Mouse (Mus musculus): ENCODE data around the gene Haus3. TPM values are rescaled to one million over a fixed set of nuclear protein-coding genes. Genes with fewer than 3 reads are reported as not detected.
A peak's percentile ranks its signal among the peaks of the same experiment; 100 is the strongest.

The Haus3 gene
- polyA plus RNA-seq, 1 experiment from 2014 or later: 13.1 TPM

- Histone ChIP-seq H3K36me3 (no peaks in the 10 kb centered on the region; the same call in 1 of the 2 replicates), H3K4me3 (replicated peaks) (no peak overlapping the region), H3K4me2 (no peak overlapping the region), H3K27ac (replicated peaks) (no peak overlapping the region), H3K4me1 (no peaks in the 10 kb centered on the region), H3K27me3 (replicated peaks) (no peaks in the 10 kb centered on the region), H3K9ac (replicated peaks) (no peak overlapping the region), H3K9me3 (replicated peaks) (no peaks in the 10 kb centered on the region)
- WGBS: 79% methylated on average over 4 of the region's 4 CpGs
- ATAC-seq (ENCODE audit: low FRiP score): no peak
Measured at GRCm38 (mm10) chr5:34197243-34197642, 27.9 kb upstream of the Haus3 start.

- Histone ChIP-seq H3K27me3 (replicated peaks) (no peaks in the 10 kb centered on the region), H3K4me2 (no peak overlapping the region), H3K4me1 (no peaks in the 10 kb centered on the region), H3K4me3 (replicated peaks) (no peak overlapping the region), H3K9ac (replicated peaks) (no peak overlapping the region), H3K36me3 (no peaks in the 10 kb centered on the region; the same call in 1 of the 2 replicates), H3K9me3 (replicated peaks) (no peaks in the 10 kb centered on the region), H3K27ac (replicated peaks) (no peak overlapping the region)
- no peak for ATAC-seq (ENCODE audit: low FRiP score)
- WGBS: 85% methylated on average over 7 of the region's 7 CpGs
Measured at GRCm38 (mm10) chr5:34196423-34196822, 27.1 kb upstream of the Haus3 start.

- Histone ChIP-seq H3K4me1 (no peaks in the 10 kb centered on the region), H3K36me3 (no peaks in the 10 kb centered on the region; the same call in 1 of the 2 replicates), H3K4me3 (replicated peaks) (no peak overlapping the region), H3K9me3 (replicated peaks) (no peaks in the 10 kb centered on the region), H3K27me3 (replicated peaks) (no peaks in the 10 kb centered on the region), H3K9ac (replicated peaks) (no peak overlapping the region), H3K4me2 (no peak overlapping the region), H3K27ac (replicated peaks) (no peak overlapping the region)
- WGBS: 94% methylated on average over 12 of the region's 12 CpGs
- ATAC-seq (ENCODE audit: low FRiP score): no peak
Measured at GRCm38 (mm10) chr5:34195786-34196185, 26.5 kb upstream of the Haus3 start.

GRCm38 (mm10) chr5:34194975-34195662 lies 25.8 kb upstream of the Haus3 start:
- ATAC-seq (ENCODE audit: low FRiP score): no peak
- 86% methylated on average over 6 of the region's 6 CpGs for WGBS

GRCm38 (mm10) chr5:34194426-34194825 lies 25.1 kb upstream of the Haus3 start:
- Histone ChIP-seq H3K27ac (replicated peaks) (no peak overlapping the region), H3K9me3 (replicated peaks) (no peaks in the 10 kb centered on the region), H3K4me2 (no peak overlapping the region), H3K4me3 (replicated peaks) (no peak overlapping the region), H3K9ac (replicated peaks) (no peak overlapping the region), H3K4me1 (no peaks in the 10 kb centered on the region), H3K27me3 (replicated peaks) (no peaks in the 10 kb centered on the region), H3K36me3 (no peaks in the 10 kb centered on the region; the same call in 1 of the 2 replicates)
- no peak for ATAC-seq (ENCODE audit: low FRiP score)
- 56% methylated on average over 1 of the region's 1 CpGs for WGBS

More at GRCm38 (mm10) chr5:34194975-34195662, 25.8 kb upstream of the Haus3 start:
- Histone ChIP-seq H3K4me1 (no peaks in the 10 kb centered on the region), H3K36me3 (no peaks in the 10 kb centered on the region; the same call in 1 of the 2 replicates), H3K27me3 (replicated peaks) (no peaks in the 10 kb centered on the region), H3K27ac (replicated peaks) (no peak overlapping the region), H3K9me3 (replicated peaks) (no peaks in the 10 kb centered on the region), H3K9ac (replicated peaks) (no peak overlapping the region), H3K4me2 (no peak overlapping the region), H3K4me3 (replicated peaks) (no peak overlapping the region)

GRCm38 (mm10) chr5:34191843-34192242 lies 22.5 kb upstream of the Haus3 start:
- Histone ChIP-seq H3K27me3 (replicated peaks) (no peaks in the 10 kb centered on the region), H3K4me3 (replicated peaks) (no peak overlapping the region), H3K9me3 (replicated peaks) (no peaks in the 10 kb centered on the region), H3K4me2 (no peak overlapping the region), H3K27ac (replicated peaks) (no peak overlapping the region), H3K4me1 (peaks cover 13% of the 10 kb centered on the region), H3K9ac (replicated peaks) (no peak overlapping the region), H3K36me3 (no peaks in the 10 kb centered on the region; the same call in 1 of the 2 replicates)
- 81% methylated on average over 4 of the region's 4 CpGs for WGBS
- no peak for ATAC-seq (ENCODE audit: low FRiP score)

GRCm38 (mm10) chr5:34191021-34191420 lies 21.7 kb upstream of the Haus3 start:
- H3K27ac ChIP-seq (replicated peaks): no peak overlapping the region
- WGBS: 53% methylated on average over 4 of the region's 4 CpGs
- no peak for ATAC-seq (ENCODE audit: low FRiP score)

GRCm38 (mm10) chr5:34189521-34189920 lies 20.2 kb upstream of the Haus3 start:
- H3K36me3 ChIP-seq: no peaks in the 10 kb centered on the region; the same call in 1 of the 2 replicates
- peaks cover 36% of the 10 kb centered on the region for H3K4me1 ChIP-seq
- H3K9ac ChIP-seq (replicated peaks): no peak overlapping the region
- no peaks in the 10 kb centered on the region for H3K9me3 ChIP-seq (replicated peaks)
- WGBS: 73% methylated on average over 1 of the region's 1 CpGs
- H3K27ac ChIP-seq (replicated peaks): no peak overlapping the region
- no peak overlapping the region for H3K4me3 ChIP-seq (replicated peaks)
- H3K27me3 ChIP-seq (replicated peaks): no peaks in the 10 kb centered on the region
- no peak for ATAC-seq (ENCODE audit: low FRiP score)
- no peak overlapping the region for H3K4me2 ChIP-seq

More at GRCm38 (mm10) chr5:34191021-34191420, 21.7 kb upstream of the Haus3 start:
- Histone ChIP-seq H3K4me1 (peaks cover 21% of the 10 kb centered on the region), H3K27me3 (replicated peaks) (no peaks in the 10 kb centered on the region), H3K9ac (replicated peaks) (no peak overlapping the region), H3K36me3 (no peaks in the 10 kb centered on the region; the same call in 1 of the 2 replicates), H3K4me3 (replicated peaks) (no peak overlapping the region), H3K4me2 (no peak overlapping the region), H3K9me3 (replicated peaks) (no peaks in the 10 kb centered on the region)

- Histone ChIP-seq H3K4me2 (peak overlapping the region; percentile 94), H3K9ac (replicated peaks) (peak overlapping the region; percentile 54), H3K4me3 (replicated peaks) (peak overlapping the region; percentile 91), H3K36me3 (no peaks in the 10 kb centered on the region; the same call in 1 of the 2 replicates), H3K4me1 (peaks cover 43% of the 10 kb centered on the region), H3K27me3 (replicated peaks) (no peaks in the 10 kb centered on the region), H3K9me3 (replicated peaks) (no peaks in the 10 kb centered on the region), H3K27ac (replicated peaks) (no peak overlapping the region)
- no peak for ATAC-seq (ENCODE audit: low FRiP score)
- WGBS: 79% methylated on average over 2 of the region's 2 CpGs
Measured at GRCm38 (mm10) chr5:34188856-34189255, 19.5 kb upstream of the Haus3 start.

- Histone ChIP-seq H3K4me2 (peak within 1 kb of the TSS; percentile 94), H3K36me3 (peaks cover 5% of the 10 kb centered on the region; the same call in 1 of the 2 replicates), H3K4me3 (replicated peaks) (peak within 1 kb of the TSS; percentile 91), H3K27me3 (replicated peaks) (no peaks in the 10 kb centered on the region), H3K9me3 (replicated peaks) (no peaks in the 10 kb centered on the region), H3K27ac (replicated peaks) (peak within 1 kb of the TSS; percentile 93), H3K9ac (replicated peaks) (peak within 1 kb of the TSS; percentile 74), H3K4me1 (peaks cover 54% of the 10 kb centered on the region)
- under 1% methylated on average over 60 of the region's 60 CpGs for WGBS
- peak; percentile 98 for ATAC-seq (ENCODE audit: low FRiP score)
Measured at GRCm38 (mm10) chr5:34187601-34188316, 18.4 kb upstream of the Haus3 start, which contains the start of gene Mxd4. Gene Mxd4 (minus strand): TSS chr5:34187720.

- peaks cover 61% of the 10 kb centered on the region for H3K4me1 ChIP-seq
- ATAC-seq (ENCODE audit: low FRiP score): peak; percentile 46
- under 1% methylated on average over 33 of the region's 46 CpGs for WGBS
- peak overlapping the region; percentile 74 for H3K9ac ChIP-seq (replicated peaks)
- H3K4me2 ChIP-seq: peak overlapping the region; percentile 94
- H3K4me3 ChIP-seq (replicated peaks): peak overlapping the region; percentile 91
- no peaks in the 10 kb centered on the region for H3K27me3 ChIP-seq (replicated peaks)
- H3K27ac ChIP-seq (replicated peaks): peak overlapping the region; percentile 93
- no peaks in the 10 kb centered on the region for H3K9me3 ChIP-seq (replicated peaks)
- H3K36me3 ChIP-seq: peaks cover 13% of the 10 kb centered on the region
Measured at GRCm38 (mm10) chr5:34186961-34187391, 17.6 kb upstream of the Haus3 start.

Data from neural tube, embryonic 15.5 days (tissue).